Mouse (Mus musculus): ENCODE results near the gene Prkcsh. TPM values are rescaled to one million over a fixed set of nuclear protein-coding genes. Genes with fewer than 3 reads are reported as not detected.

Gene Prkcsh
- 51.2 and 52.5 TPM in 2 replicates for polyA plus RNA-seq (2015; fragmentation: Nextera tagmentation; extraction: Ambion mirVana)

GRCm38 (mm10) chr9:22002194-22003162 lies at the start of gene Prkcsh, which contains the start of gene Ccdc151:
TSS of gene Prkcsh (plus strand) at chr9:22002806.
TSS of gene Ccdc151 (minus strand) at chr9:22002634.
- peak within 1 kb of the TSS; percentile 76 for H3K4me3 ChIP-seq (ENCODE audit: low read depth, low read length)
- peaks cover 5% of the 10 kb centered on the region for H3K36me3 ChIP-seq (ENCODE audit: control insufficient read depth, insufficient read depth)
- no peaks in the 10 kb centered on the region for H3K27me3 ChIP-seq (ENCODE audit: control insufficient read depth, insufficient read depth, low read depth, low read length)
- H3K9me3 ChIP-seq (replicated peaks; ENCODE audit: control insufficient read depth, low read length), result no peaks in the 10 kb centered on the region
- ATAC-seq (ENCODE audit: low read depth), result peak; percentile 98
- H3K27ac ChIP-seq (ENCODE audit: low read length), result peak within 1 kb of the TSS; percentile 67
- WGBS (ENCODE audit: insufficient replicate concordance), result 6% methylated on average over 57 of the region's 57 CpGs
- H3K4me2 ChIP-seq (ENCODE audit: low read depth, low read length), result peak within 1 kb of the TSS; percentile 90
- peaks cover 15% of the 10 kb centered on the region for H3K4me1 ChIP-seq (ENCODE audit: control insufficient read depth, low read depth, low read length)
- H3K9ac ChIP-seq (ENCODE audit: low read depth, low read length), result peak within 1 kb of the TSS; percentile 61

- Histone ChIP-seq H3K4me2 (ENCODE audit: low read depth, low read length) (no peak overlapping the region), H3K4me3 (ENCODE audit: low read depth, low read length) (no peak overlapping the region), H3K36me3 (ENCODE audit: control insufficient read depth, insufficient read depth) (peaks cover 8% of the 10 kb centered on the region), H3K4me1 (ENCODE audit: control insufficient read depth, low read depth, low read length) (peaks cover 20% of the 10 kb centered on the region), H3K9ac (ENCODE audit: low read depth, low read length) (no peak overlapping the region), H3K27ac (ENCODE audit: low read length) (no peak overlapping the region), H3K27me3 (ENCODE audit: control insufficient read depth, insufficient read depth, low read depth, low read length) (peaks cover 2% of the 10 kb centered on the region; the same call in 1 of the 2 replicates), H3K9me3 (replicated peaks; ENCODE audit: control insufficient read depth, low read length) (no peaks in the 10 kb centered on the region)
- WGBS (ENCODE audit: insufficient replicate concordance), result 19% methylated on average over 3 of the region's 3 CpGs
- no peak for ATAC-seq (ENCODE audit: low read depth)
Measured at GRCm38 (mm10) chr9:21953600-21953999, 49.0 kb upstream of the Prkcsh start.

GRCm38 (mm10) chr9:21954635-21955034 lies 48.0 kb upstream of the Prkcsh start:
- Histone ChIP-seq H3K27me3 (ENCODE audit: control insufficient read depth, insufficient read depth, low read depth, low read length) (no peaks in the 10 kb centered on the region), H3K4me1 (ENCODE audit: control insufficient read depth, low read depth, low read length) (peaks cover 30% of the 10 kb centered on the region), H3K4me3 (ENCODE audit: low read depth, low read length) (peak overlapping the region; percentile 76), H3K9ac (ENCODE audit: low read depth, low read length) (no peak overlapping the region; the same call in 1 of the 2 replicates), H3K27ac (ENCODE audit: low read length) (no peak overlapping the region), H3K9me3 (replicated peaks; ENCODE audit: control insufficient read depth, low read length) (no peaks in the 10 kb centered on the region), H3K4me2 (ENCODE audit: low read depth, low read length) (peak overlapping the region; percentile 89), H3K36me3 (ENCODE audit: control insufficient read depth, insufficient read depth) (peaks cover 18% of the 10 kb centered on the region)
- no peak for ATAC-seq (ENCODE audit: low read depth)
- 67% methylated on average over 3 of the region's 3 CpGs for WGBS (ENCODE audit: insufficient replicate concordance)

GRCm38 (mm10) chr9:21955225-21955569 lies 47.4 kb upstream of the Prkcsh start:
- peak; percentile 61 for ATAC-seq (ENCODE audit: low read depth)
- peak overlapping the region; percentile 90 for H3K27ac ChIP-seq (ENCODE audit: low read length)
- H3K4me2 ChIP-seq (ENCODE audit: low read depth, low read length), result peak overlapping the region; percentile 89
- no peaks in the 10 kb centered on the region for H3K9me3 ChIP-seq (replicated peaks; ENCODE audit: control insufficient read depth, low read length)
- no peaks in the 10 kb centered on the region for H3K27me3 ChIP-seq (ENCODE audit: control insufficient read depth, insufficient read depth, low read depth, low read length)
- H3K4me1 ChIP-seq (ENCODE audit: control insufficient read depth, low read depth, low read length), result peaks cover 35% of the 10 kb centered on the region
- peak overlapping the region; percentile 76 for H3K4me3 ChIP-seq (ENCODE audit: low read depth, low read length)
- peak overlapping the region; percentile 83 for H3K9ac ChIP-seq (ENCODE audit: low read depth, low read length)
- peaks cover 24% of the 10 kb centered on the region for H3K36me3 ChIP-seq (ENCODE audit: control insufficient read depth, insufficient read depth)
- under 1% methylated on average over 18 of the region's 18 CpGs for WGBS (ENCODE audit: insufficient replicate concordance)

GRCm38 (mm10) chr9:21955570-21956281 lies 46.9 kb upstream of the Prkcsh start, which contains the start of gene Swsap1:
TSS of gene Swsap1 (plus strand) at chr9:21955755.
- Histone ChIP-seq H3K4me2 (ENCODE audit: low read depth, low read length) (peak within 1 kb of the TSS; percentile 89), H3K9ac (ENCODE audit: low read depth, low read length) (peak within 1 kb of the TSS; percentile 83), H3K27ac (ENCODE audit: low read length) (peak within 1 kb of the TSS; percentile 90), H3K36me3 (ENCODE audit: control insufficient read depth, insufficient read depth) (peaks cover 29% of the 10 kb centered on the region), H3K27me3 (ENCODE audit: control insufficient read depth, insufficient read depth, low read depth, low read length) (peaks cover 1% of the 10 kb centered on the region; the same call in 1 of the 2 replicates), H3K4me3 (ENCODE audit: low read depth, low read length) (peak within 1 kb of the TSS; percentile 76), H3K9me3 (replicated peaks; ENCODE audit: control insufficient read depth, low read length) (no peaks in the 10 kb centered on the region), H3K4me1 (ENCODE audit: control insufficient read depth, low read depth, low read length) (peaks cover 41% of the 10 kb centered on the region)
- under 1% methylated on average over 54 of the region's 54 CpGs for WGBS (ENCODE audit: insufficient replicate concordance)
- peak; percentile 95 for ATAC-seq (ENCODE audit: low read depth)

GRCm38 (mm10) chr9:21958372-21958771 lies 44.2 kb upstream of the Prkcsh start:
- H3K9me3 ChIP-seq (replicated peaks; ENCODE audit: control insufficient read depth, low read length), result no peaks in the 10 kb centered on the region
- WGBS (ENCODE audit: insufficient replicate concordance), result 65% methylated on average over 5 of the region's 5 CpGs
- no peak overlapping the region for H3K4me2 ChIP-seq (ENCODE audit: low read depth, low read length)
- H3K9ac ChIP-seq (ENCODE audit: low read depth, low read length), result no peak overlapping the region
- no peak overlapping the region for H3K4me3 ChIP-seq (ENCODE audit: low read depth, low read length)
- H3K27me3 ChIP-seq (ENCODE audit: control insufficient read depth, insufficient read depth, low read depth, low read length), result peaks cover 7% of the 10 kb centered on the region; the same call in 1 of the 2 replicates
- H3K27ac ChIP-seq (ENCODE audit: low read length), result peak overlapping the region; percentile 60; the same call in 1 of the 2 replicates
- peaks cover 46% of the 10 kb centered on the region for H3K4me1 ChIP-seq (ENCODE audit: control insufficient read depth, low read depth, low read length)
- H3K36me3 ChIP-seq (ENCODE audit: control insufficient read depth, insufficient read depth), result peaks cover 39% of the 10 kb centered on the region
- no peak for ATAC-seq (ENCODE audit: low read depth)

- Histone ChIP-seq H3K4me1 (ENCODE audit: control insufficient read depth, low read depth, low read length) (peaks cover 54% of the 10 kb centered on the region), H3K27ac (ENCODE audit: low read length) (peak overlapping the region; percentile 20; the same call in 1 of the 2 replicates), H3K27me3 (ENCODE audit: control insufficient read depth, insufficient read depth, low read depth, low read length) (peaks cover 7% of the 10 kb centered on the region; the same call in 1 of the 2 replicates), H3K9me3 (replicated peaks; ENCODE audit: control insufficient read depth, low read length) (no peaks in the 10 kb centered on the region), H3K36me3 (ENCODE audit: control insufficient read depth, insufficient read depth) (peaks cover 39% of the 10 kb centered on the region), H3K4me2 (ENCODE audit: low read depth, low read length) (peak overlapping the region; percentile 80), H3K9ac (ENCODE audit: low read depth, low read length) (peak overlapping the region; percentile 7; the same call in 1 of the 2 replicates), H3K4me3 (ENCODE audit: low read depth, low read length) (peak overlapping the region; percentile 68)
- no peak for ATAC-seq (ENCODE audit: low read depth)
- 89% methylated on average over 7 of the region's 7 CpGs for WGBS (ENCODE audit: insufficient replicate concordance)
Measured at GRCm38 (mm10) chr9:21959244-21959643, 43.4 kb upstream of the Prkcsh start.

- peak overlapping the region; percentile 74; the same call in 1 of the 2 replicates for H3K9ac ChIP-seq (ENCODE audit: low read depth, low read length)
Measured at GRCm38 (mm10) chr9:21960135-21960534, 42.5 kb upstream of the Prkcsh start.

More at GRCm38 (mm10) chr9:21960135-21960534, 42.5 kb upstream of the Prkcsh start:
- peaks cover 50% of the 10 kb centered on the region for H3K4me1 ChIP-seq (ENCODE audit: control insufficient read depth, low read depth, low read length)
- peak overlapping the region; percentile 91 for H3K27ac ChIP-seq (ENCODE audit: low read length)
- no peak for ATAC-seq (ENCODE audit: low read depth)
- H3K27me3 ChIP-seq (ENCODE audit: control insufficient read depth, insufficient read depth, low read depth, low read length), result peaks cover 7% of the 10 kb centered on the region; the same call in 1 of the 2 replicates
- peaks cover 39% of the 10 kb centered on the region for H3K36me3 ChIP-seq (ENCODE audit: control insufficient read depth, insufficient read depth)
- H3K4me3 ChIP-seq (ENCODE audit: low read depth, low read length), result peak overlapping the region; percentile 68
- no peaks in the 10 kb centered on the region for H3K9me3 ChIP-seq (replicated peaks; ENCODE audit: control insufficient read depth, low read length)
- 65% methylated on average over 9 of the region's 9 CpGs for WGBS (ENCODE audit: insufficient replicate concordance)
- peak overlapping the region; percentile 80 for H3K4me2 ChIP-seq (ENCODE audit: low read depth, low read length)

All from liver, embryonic 16.5 days (tissue).